Mouse (Mus musculus) embryo, embryonic 10 days (tissue): Measurements from ENCODE around the gene Sos2.
"Not testable (repeated sequence)": the region's sequence is repeated elsewhere in the genome, so short reads cannot be mapped to it uniquely, and the experiment has no call there.

Experiments
- DNase-seq: peaks from one replicate; pipeline ENCODE4 v3.0.0-alpha.2; 2015; ENCODE audit warnings: low spot score

Sos2 gene

DNA sequence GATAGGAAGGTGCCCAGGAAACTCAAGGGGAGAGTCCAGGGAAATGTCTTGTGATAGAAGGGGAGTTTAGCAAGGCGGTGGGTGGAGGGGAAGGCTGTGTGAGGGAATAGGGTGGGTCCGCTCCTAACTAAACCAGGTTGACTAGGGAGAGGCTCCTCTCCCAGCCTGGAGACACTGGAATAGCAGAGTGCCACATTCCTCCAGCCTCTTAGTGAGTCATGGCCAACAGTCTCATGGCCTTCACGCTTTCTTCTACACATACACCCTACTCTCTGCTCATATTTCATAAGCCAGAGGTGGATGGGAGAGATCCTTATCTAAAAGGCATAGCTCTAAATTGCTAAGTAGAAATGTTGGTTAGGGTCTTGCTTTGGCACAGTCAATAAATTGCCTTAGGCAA, 111.7 kb downstream of the Sos2 start:
- DNase-seq = no peak

DNA sequence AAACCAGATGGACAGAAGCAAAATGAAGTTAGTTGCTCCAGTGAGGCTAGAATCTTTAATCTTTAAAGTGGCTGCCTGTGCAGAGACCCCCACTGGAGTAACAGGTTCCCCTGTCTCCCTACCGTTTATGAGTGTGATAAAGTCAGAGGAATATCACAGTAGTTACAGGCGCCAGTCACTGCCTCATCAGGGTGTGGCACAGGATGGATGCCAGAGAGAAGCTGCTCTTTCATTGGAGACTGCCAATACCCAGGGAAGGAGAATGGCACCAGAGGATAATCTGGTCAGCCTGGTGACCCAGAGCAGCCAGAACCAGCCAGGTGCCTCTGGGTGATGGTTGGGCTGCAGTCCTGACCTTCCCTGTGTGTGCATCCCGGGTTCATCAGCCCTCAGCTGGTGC, 113.4 kb downstream of the Sos2 start:
- no peak for DNase-seq

DNA sequence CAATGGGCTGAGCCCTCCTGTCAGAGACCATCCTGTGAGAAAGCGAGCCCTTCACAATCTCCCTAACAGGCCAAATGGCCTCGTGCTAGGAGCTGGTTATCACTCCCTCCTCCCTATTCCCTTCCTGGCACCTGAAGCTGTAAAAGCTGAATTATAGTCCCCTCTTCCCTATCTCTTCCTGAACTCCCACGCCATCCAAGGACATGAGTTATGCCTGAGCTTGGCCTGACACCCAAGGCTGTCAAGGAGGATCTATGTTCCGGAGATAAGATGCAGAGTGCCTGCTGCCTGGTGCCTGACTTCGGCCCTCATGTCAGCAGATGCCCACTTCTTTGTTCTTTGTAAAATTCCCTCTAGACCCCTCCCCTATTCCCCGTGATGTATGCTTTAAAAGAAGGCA, 120.6 kb downstream of the Sos2 start:
- not testable (repeated sequence) for DNase-seq

DNA sequence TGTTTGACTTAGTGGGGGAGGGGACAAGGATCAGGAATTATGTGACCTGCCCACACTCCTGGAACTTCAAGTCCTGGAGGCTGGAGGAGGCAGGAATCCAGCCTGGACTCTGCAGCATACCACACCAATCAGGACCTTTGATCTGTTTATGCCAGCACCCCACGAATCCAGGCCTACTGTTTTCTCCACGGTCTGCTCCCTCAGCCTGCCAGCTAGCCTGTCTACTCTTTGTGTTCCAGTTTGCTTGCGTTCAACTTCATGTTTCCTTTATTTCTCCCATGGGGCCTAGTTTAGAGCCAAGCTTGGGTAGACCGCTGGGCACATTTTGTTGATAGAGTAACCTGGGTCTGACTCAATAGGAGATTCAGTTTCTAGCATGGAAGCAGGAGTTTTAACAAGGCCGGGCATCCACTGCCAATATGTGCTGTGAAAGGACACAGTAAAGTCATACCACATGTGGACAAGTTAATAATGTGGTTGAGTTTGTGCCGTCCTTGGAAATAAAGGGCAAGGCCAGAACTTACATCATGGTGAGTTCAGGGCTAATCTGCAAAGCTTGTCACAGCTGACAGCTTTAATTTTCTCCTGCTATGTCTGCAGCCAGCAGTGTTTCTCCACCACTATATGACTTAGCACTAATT, 125.3 kb downstream of the Sos2 start:
- peak; percentile 33 for DNase-seq

DNA sequence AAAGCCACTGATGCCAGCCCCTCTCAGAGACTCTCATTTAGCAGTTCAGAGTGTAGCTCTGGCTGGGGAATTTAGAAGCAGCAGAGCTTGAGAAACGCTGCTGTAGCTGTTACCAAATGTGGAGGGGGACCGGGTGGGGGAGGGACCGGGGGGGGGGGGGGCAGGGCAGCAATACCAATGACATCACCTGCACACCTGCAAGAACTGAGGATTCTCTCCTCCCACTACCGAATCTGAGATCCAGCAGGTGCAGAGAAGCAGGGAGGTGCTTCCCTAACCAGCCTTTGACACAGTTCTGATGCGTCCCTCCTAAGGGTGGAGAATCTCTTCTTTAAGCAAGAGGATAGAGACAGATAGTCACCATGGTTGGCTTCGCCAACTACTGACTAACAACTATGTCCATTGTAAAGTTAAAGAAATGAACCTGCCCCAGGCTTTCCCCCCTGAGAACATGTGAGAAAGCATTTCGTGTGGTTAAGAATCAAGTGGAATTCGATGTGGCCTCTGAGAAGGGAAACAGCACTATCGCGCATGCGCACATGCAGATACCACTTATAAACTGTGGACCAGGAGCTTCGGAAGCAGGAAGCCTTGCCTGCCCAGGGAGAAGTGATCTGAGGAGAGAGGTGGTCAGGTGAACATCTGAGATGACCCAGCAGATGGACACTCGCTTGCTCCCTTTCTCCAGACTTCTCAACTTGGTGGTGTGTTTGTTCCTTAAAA, 136.0 kb downstream of the Sos2 start:
- no peak for DNase-seq

DNA sequence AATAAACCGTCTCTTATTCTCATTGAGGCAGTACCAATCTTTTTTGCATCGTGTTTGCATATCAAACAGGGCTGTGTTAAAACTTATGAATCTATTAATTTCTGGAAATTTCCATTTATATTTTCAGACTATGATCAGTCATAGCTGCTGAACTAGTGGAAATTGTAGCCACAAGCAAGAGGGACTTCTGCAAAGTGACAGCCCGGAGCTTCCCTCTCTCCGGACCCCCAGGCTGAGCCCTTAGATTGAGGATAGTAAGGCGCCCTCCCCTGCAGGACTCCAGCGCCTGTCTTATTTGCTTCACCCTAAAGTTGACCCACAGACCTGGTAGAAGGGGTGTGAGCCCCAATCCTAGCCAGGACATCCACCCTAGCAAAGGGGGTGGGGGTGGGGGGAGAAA, 136.7 kb downstream of the Sos2 start:
- no peak for DNase-seq

DNA sequence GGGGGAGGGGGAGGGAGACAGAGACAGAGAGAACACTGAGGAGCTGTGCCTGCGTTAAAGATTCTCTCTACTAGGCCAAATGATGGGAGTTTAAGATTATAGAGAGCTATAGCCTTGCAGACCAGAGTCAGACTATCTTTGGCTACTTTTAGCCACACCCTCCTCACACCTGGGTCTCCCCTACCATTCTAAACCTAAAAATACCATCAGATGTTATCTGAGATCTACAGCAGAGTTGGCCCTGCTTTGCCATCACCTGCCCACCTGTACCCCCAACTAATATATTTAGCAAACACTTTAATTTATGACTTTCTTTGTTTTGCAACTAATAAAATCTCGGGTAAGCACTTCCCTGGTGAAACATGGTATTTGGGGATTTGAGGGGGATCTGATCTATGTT, 137.1 kb downstream of the Sos2 start:
- no peak for DNase-seq

DNA sequence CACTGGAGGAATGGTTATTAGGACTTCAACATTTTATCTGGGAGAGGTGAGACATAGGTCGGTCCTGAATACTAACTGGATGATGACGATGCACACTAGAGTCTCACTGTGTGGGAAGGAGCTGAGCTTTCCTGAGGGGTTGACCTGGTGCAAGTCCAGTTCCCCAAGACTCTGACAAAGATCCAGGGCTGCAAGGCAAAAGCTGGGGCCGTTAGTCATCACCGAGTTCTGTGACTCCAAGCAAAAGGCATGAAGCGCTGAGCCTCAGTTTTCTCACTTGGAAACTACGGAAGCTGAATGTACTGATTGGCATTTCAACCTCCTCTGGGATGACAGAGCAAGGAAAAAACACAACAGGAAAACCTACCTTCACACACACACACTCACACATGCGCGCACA, 139.3 kb downstream of the Sos2 start:
- no peak for DNase-seq

DNA sequence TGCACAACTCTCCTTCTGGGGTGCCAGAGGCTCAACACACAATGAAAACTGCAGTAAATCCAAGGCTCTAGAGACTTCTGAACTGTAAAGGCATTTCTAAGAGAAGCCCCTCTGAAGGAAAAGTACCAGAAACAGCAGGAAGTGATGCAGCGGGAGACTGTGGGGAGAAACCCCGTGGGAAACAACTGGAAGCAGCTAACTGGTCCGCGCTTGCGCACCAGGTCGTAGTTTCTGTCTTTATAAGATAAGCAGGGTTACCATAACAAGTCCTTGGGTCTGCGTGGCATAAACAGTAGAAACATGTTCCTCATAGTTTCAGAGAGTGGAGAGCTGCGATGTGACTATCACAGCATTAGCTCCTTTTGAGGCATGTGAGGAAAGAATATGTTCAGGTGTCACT, 140.0 kb downstream of the Sos2 start:
- no peak for DNase-seq

DNA sequence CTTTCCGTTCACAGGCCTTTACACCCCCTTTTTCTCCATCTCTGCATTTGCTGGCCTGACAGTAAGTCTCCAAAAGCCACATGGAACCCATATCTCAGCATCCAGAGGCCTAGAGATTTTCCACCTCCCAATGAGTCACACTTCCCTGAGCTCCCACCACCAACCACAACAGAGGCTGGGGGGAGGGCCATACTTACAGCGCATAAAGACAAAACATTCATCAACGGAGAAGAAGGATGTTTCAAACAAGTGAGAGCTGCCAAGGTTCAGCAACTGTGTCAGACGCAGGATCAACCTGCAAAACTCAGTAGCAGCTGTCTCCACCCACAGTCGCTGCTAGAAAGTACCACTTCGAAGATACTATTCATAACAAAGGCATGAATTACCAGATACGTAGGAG, 142.3 kb downstream of the Sos2 start:
- no peak for DNase-seq

DNA sequence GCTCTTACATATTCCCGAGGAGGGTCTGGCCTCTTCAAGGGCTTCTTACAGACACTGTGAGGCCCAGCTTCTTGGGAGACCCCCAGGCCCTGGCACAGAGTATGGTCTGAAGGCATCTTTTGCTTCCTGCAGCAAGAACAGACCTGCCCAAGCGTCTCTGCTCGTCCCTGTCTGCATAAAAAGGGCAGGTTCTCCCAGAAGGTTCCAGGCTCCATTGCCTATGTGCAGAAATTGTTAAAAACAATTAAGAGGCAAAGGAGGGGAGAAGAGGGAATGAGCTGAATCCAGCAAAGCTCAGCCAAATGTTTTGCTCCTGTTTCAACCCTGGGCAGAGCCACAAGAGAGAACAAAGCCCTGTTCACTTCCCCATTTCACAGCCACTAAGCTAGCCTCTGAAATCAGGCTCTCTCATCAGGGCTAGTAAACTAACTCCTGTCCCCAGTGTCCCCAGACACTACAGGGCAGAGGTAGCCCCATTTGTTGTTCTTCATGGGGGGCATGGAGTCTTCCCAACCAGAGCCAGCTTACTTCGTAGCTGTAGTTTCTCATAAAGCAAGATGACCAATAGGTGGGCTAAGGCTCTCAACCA, 143.2 kb downstream of the Sos2 start:
- DNase-seq = no peak

DNA sequence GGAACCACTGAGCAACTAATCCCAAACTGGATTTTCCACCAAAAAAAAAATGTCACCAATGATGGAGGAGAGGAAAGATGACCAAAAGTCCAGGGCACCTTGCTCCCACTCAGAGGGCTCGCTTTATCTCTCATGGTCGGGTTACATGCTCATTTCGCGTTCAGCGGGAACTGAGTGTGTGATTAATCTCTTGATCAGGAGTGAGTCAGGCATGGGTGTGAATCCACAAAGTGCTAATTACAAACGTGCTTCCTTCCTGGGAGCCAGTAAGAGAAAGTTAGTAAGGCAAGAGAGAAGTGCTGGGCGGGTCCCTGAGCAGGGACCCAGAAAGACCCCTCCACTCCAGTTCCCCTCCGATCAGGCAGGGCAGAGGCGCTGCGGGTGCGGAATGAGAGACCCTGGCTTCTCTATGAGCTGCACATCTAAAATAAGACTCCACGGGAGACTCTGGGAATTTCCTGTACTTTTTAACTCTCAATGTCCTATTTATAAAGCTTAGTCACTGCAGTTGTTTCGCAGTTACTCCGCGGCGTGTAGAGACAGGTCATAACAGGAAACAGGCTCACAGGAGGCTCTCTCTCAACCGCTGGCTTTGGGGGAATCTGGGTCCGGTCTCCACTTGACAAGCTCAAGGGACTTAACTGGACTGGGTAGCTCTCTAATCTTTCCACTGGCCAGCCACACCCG, 143.8 kb downstream of the Sos2 start:
- DNase-seq = peak; percentile 44

DNA sequence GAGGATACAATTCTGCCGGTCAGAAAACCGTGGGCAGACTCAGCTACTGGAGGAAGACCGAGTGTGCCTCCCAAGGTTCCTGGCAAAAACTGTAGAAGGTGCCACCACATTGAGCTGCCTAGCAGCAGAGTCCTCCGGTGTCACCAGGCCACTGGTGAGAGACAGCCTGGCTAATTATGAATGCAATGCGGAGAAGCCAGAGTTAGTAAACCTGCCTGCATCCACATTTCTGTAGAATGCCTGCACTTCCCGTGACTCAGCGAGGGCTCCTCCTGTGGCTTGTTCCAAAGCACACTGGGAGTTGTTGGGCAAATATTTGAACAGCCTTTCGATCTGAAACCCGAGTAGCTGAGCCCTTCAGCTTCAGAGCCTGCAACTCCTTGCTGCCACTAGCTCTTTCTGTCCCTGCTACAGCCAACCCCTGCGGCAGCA, 144.4 kb downstream of the Sos2 start:
- peak; percentile 66 for DNase-seq

DNA sequence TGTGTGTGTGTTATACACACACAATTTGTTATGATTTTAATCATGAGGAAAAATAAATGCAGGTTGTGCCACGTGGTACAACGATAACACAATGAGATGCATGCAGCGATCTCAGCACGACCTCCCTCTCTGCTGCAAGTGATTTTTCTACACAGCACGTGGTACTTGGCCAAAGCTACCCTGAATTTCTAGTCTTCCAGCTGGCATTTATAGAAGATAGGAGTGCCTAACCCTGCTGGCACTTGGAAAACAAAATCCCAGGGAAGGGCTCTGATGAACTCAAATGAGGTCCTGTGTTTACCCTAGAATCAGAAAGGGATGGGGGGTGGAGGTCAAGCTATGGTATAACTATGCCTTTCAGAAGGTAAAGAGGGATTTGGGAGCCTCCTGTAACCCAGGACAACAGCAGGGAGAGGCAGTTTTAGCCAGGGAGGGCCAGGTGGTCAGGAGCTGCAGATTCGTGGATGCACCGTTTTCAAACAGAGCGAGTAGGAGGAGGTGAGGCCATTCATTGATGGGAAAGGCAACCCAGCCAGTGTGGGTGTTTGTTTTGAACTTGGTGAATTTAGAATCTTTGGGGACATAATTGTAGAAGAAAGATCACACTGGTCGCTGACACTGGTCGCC, 144.9 kb downstream of the Sos2 start:
- no peak for DNase-seq
